Mouse (Mus musculus) layer of hippocampus, adult 11-12 months (tissue): ENCODE measurements around the gene Wls.

Source experiments
- DNase-seq: peaks from one replicate; pipeline ENCODE4 v3.0.0; 2022; ENCODE audit warnings: low spot score

Gene Wls

DNA sequence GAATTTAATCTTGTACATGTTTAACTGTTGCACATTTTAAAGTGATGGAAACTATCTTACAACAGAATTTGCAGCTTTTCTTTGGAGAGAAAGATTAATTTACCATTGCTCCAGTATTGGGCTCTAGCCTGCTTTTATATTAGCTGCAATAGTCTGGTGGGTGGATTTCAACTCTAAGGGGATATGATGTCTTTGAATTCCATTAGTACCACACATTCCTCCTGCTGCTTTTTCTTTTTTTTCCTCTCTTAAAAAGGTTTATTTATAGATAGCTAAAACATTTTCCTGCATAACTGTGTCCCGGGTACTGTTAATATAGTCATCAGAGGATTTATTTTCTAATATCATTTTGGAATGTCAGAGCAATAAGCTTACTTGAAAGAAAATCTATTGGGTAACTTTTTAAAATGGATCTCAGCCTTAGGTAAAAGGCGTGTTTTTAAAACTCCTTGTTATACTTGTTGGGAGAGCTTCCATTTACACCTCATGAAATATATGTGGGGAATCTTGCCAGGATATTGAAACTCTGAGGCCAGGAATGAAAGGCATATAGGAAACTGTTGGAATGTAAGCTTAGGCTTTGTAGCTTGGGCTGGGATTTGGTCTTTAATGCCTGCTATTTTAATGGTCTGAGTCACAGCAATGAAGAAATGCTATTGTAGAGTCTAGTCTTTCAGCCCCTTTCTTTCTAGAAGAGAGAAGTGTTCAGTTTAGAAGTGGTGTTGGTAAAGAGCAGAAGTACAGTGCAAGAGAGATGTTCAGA is 78.0 kb downstream of the Wls start:
- DNase-seq, result no peak
